Mouse (Mus musculus) cortical plate, adult 2 months (tissue): ENCODE results near the gene Akna.

Source experiments
- CTCF ChIP-seq: fragments of 200-500 bp; IDR thresholded peaks from 2 replicates; pipeline ENCODE4 v1.5.1; 2011; ENCODE audit warnings: mild to moderate bottlenecking, control low read depth, low read length; ENCODE audit not compliant: insufficient read depth; ENCODE audit errors: extremely low read depth
- POLR2A ChIP-seq: fragments of 200-500 bp; IDR thresholded peaks from 2 replicates; pipeline ENCODE4 v1.6.1; 2011; ENCODE audit warnings: mild to moderate bottlenecking, low read length, control low read depth; ENCODE audit not compliant: insufficient read depth; ENCODE audit errors: extremely low read depth

GRCm38 (mm10) chr4:63414951-63415350 lies 11.8 kb upstream of the Akna start:
- TF ChIP-seq CTCF (no peak), POLR2A (no peak)
